Mouse (Mus musculus): Measurements from ENCODE around the gene Ccdc194. TPM values are rescaled to one million over a fixed set of nuclear protein-coding genes. Genes with fewer than 3 reads are reported as not detected.
A peak's percentile ranks its signal among the peaks of the same experiment; 100 is the strongest.

Ccdc194 gene
- polyA plus RNA-seq, 1 experiment from 2014 or later, result not detected

GRCm38 (mm10) chr8:71496481-71496880 lies 29.0 kb downstream of the Ccdc194 start:
- Histone ChIP-seq H3K9ac (replicated peaks; ENCODE audit: low read length) (no peak overlapping the region), H3K4me2 (ENCODE audit: low read length) (no peak overlapping the region), H3K27me3 (ENCODE audit: control insufficient read depth, insufficient read depth, low read length) (no peaks in the 10 kb centered on the region), H3K36me3 (ENCODE audit: control insufficient read depth, insufficient read depth, low read length) (peaks cover 18% of the 10 kb centered on the region), H3K9me3 (ENCODE audit: control insufficient read depth, low read length) (no peaks in the 10 kb centered on the region), H3K4me3 (replicated peaks; ENCODE audit: low read depth, low read length) (no peak overlapping the region), H3K4me1 (ENCODE audit: control insufficient read depth, insufficient read depth, low read length) (no peaks in the 10 kb centered on the region), H3K27ac (replicated peaks; ENCODE audit: low read depth, low read length) (no peak overlapping the region)
- ATAC-seq (ENCODE audit: low FRiP score, low TSS enrichment) (no peak), DNase-seq (no peak)
- WGBS, result 64% methylated on average over 11 of the region's 11 CpGs

DNA sequence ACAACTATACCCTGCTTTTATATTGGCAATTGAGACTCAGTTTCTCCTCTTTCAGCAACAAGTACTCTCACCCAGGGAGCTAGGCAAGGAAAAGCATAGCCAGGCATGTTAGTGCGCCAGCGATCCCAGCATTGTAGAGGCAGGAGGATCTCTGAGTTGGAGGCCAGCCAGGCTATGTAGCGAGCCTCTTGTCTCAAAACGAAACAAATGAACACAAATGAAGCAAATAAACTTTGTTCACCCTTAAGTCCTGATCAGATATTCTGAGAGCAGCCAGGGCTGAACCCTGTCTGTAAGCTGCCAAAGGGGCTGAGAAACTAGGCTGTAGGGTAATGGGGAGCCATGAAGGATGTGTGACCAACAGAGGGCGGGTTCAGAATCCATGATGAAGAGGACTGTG lies 29.7 kb downstream of the Ccdc194 start:
- ATAC-seq (ENCODE audit: low FRiP score, low TSS enrichment), result no peak
- Histone ChIP-seq H3K4me3 (replicated peaks; ENCODE audit: low read depth, low read length) (no peak overlapping the region), H3K4me2 (ENCODE audit: low read length) (no peak overlapping the region), H3K27ac (replicated peaks; ENCODE audit: low read depth, low read length) (no peak overlapping the region), H3K4me1 (ENCODE audit: control insufficient read depth, insufficient read depth, low read length) (no peaks in the 10 kb centered on the region), H3K9me3 (ENCODE audit: control insufficient read depth, low read length) (no peaks in the 10 kb centered on the region), H3K36me3 (ENCODE audit: control insufficient read depth, insufficient read depth, low read length) (peaks cover 25% of the 10 kb centered on the region), H3K9ac (replicated peaks; ENCODE audit: low read length) (no peak overlapping the region), H3K27me3 (ENCODE audit: control insufficient read depth, insufficient read depth, low read length) (no peaks in the 10 kb centered on the region)
- DNase-seq, result no peak
- 90% methylated on average over 5 of the region's 5 CpGs for WGBS

DNA sequence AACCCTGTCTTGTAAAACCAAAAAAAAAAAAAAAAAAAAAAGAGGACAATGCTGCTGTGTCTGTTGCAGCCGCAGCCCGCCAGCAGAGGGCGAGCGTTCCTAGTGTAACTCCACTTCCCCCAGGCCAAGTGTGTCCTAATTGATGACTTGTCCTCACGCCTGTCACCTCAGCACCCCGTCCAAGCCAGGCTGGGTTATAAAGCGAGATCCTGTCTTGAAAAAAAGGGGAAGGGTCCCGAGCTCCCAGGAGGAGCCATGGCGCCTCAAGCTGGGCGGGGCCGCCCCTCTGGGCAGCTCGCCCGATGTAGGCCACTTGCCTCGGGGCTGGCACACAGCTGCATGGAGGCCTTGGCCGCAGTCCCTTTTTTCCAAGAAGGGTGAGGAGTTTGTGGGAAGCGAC lies 30.5 kb downstream of the Ccdc194 start:
- H3K36me3 ChIP-seq (ENCODE audit: control insufficient read depth, insufficient read depth, low read length), result peaks cover 25% of the 10 kb centered on the region
- H3K27ac ChIP-seq (replicated peaks; ENCODE audit: low read depth, low read length), result no peak overlapping the region
- no peaks in the 10 kb centered on the region for H3K9me3 ChIP-seq (ENCODE audit: control insufficient read depth, low read length)
- no peak overlapping the region for H3K4me3 ChIP-seq (replicated peaks; ENCODE audit: low read depth, low read length)
- ATAC-seq (ENCODE audit: low FRiP score, low TSS enrichment) (peak; percentile 76), DNase-seq (peak; percentile 90)
- H3K4me1 ChIP-seq (ENCODE audit: control insufficient read depth, insufficient read depth, low read length), result no peaks in the 10 kb centered on the region
- no peak overlapping the region for H3K4me2 ChIP-seq (ENCODE audit: low read length)
- H3K27me3 ChIP-seq (ENCODE audit: control insufficient read depth, insufficient read depth, low read length), result no peaks in the 10 kb centered on the region
- WGBS, result 31% methylated on average over 16 of the region's 16 CpGs
- H3K9ac ChIP-seq (replicated peaks; ENCODE audit: low read length), result no peak overlapping the region

GRCm38 (mm10) chr8:71488454-71488853 lies 37.1 kb downstream of the Ccdc194 start:
- peak; percentile 96 for DNase-seq
- Histone ChIP-seq H3K36me3 (ENCODE audit: control insufficient read depth, insufficient read depth, low read length) (peaks cover 37% of the 10 kb centered on the region), H3K4me1 (ENCODE audit: control insufficient read depth, insufficient read depth, low read length) (peaks cover 28% of the 10 kb centered on the region), H3K4me3 (replicated peaks; ENCODE audit: low read depth, low read length) (peak overlapping the region; percentile 74), H3K4me2 (ENCODE audit: low read length) (peak overlapping the region; percentile 99), H3K27me3 (ENCODE audit: control insufficient read depth, insufficient read depth, low read length) (no peaks in the 10 kb centered on the region), H3K9ac (replicated peaks; ENCODE audit: low read length) (peak overlapping the region; percentile 68), H3K9me3 (ENCODE audit: control insufficient read depth, low read length) (no peaks in the 10 kb centered on the region), H3K27ac (replicated peaks; ENCODE audit: low read depth, low read length) (no peak overlapping the region)
- peak; percentile 86 for ATAC-seq (ENCODE audit: low FRiP score, low TSS enrichment)
- WGBS, result under 1% methylated on average over 22 of the region's 22 CpGs

- 0% methylated on average over 33 of the region's 33 CpGs for whole genome bisulfite sequencing
- Histone ChIP-seq H3K27ac (replicated peaks; ENCODE audit: low read depth, low read length) (0 out of 2 replicates have a peak within 1 kb of the TSS, but pooled peaks have one; percentile 49), H3K4me1 (ENCODE audit: control insufficient read depth, insufficient read depth, low read length) (peaks cover 30% of the 10 kb centered on the region), H3K9me3 (ENCODE audit: control insufficient read depth, low read length) (no peaks in the 10 kb centered on the region), H3K4me3 (replicated peaks; ENCODE audit: low read depth, low read length) (peak within 1 kb of the TSS; percentile 74), H3K36me3 (ENCODE audit: control insufficient read depth, insufficient read depth, low read length) (peaks cover 37% of the 10 kb centered on the region), H3K27me3 (ENCODE audit: control insufficient read depth, insufficient read depth, low read length) (no peaks in the 10 kb centered on the region), H3K4me2 (ENCODE audit: low read length) (peak within 1 kb of the TSS; percentile 99), H3K9ac (replicated peaks; ENCODE audit: low read length) (peak within 1 kb of the TSS; percentile 68)
- DNase-seq (peak; percentile 84), ATAC-seq (ENCODE audit: low FRiP score, low TSS enrichment) (peak; percentile 18; the same call in 1 of the 2 replicates)
Observed at GRCm38 (mm10) chr8:71487691-71488445, 37.6 kb downstream of the Ccdc194 start, which contains the start of gene Gtpbp3. TSS of gene Gtpbp3 (plus strand) at chr8:71488103.

DNA sequence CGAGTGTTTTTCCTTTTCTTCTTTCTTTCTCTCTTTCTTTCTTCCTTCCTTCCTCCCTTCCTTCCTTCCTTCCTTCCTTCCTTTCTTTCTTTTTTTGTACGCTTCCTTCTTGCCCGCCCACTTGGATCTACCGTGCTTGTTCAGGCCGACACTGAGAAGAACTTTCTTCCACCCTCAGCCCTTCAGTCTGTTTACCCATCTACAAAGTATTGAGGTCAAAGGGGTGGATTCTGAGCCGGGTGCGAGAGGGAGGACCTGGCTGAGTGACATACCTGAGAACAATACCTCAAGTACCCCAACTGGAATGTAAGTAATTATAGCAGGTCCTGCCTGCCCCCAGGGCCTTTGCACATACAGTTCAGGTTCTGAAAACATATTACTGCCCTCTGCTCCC lies 39.4 kb downstream of the Ccdc194 start:
- ATAC-seq (ENCODE audit: low FRiP score, low TSS enrichment) (no peak), DNase-seq (no peak)
- Histone ChIP-seq H3K4me3 (replicated peaks; ENCODE audit: low read depth, low read length) (peak overlapping the region; percentile 94), H3K4me2 (ENCODE audit: low read length) (peak overlapping the region; percentile 80), H3K9ac (replicated peaks; ENCODE audit: low read length) (peak overlapping the region; percentile 98; the same call in 1 of the 2 replicates), H3K27ac (replicated peaks; ENCODE audit: low read depth, low read length) (peak overlapping the region; percentile 85), H3K9me3 (ENCODE audit: control insufficient read depth, low read length) (no peaks in the 10 kb centered on the region), H3K27me3 (ENCODE audit: control insufficient read depth, insufficient read depth, low read length) (no peaks in the 10 kb centered on the region), H3K4me1 (ENCODE audit: control insufficient read depth, insufficient read depth, low read length) (peaks cover 30% of the 10 kb centered on the region), H3K36me3 (ENCODE audit: control insufficient read depth, insufficient read depth, low read length) (peaks cover 38% of the 10 kb centered on the region)
- WGBS, result 17% methylated on average over 7 of the region's 7 CpGs

DNA sequence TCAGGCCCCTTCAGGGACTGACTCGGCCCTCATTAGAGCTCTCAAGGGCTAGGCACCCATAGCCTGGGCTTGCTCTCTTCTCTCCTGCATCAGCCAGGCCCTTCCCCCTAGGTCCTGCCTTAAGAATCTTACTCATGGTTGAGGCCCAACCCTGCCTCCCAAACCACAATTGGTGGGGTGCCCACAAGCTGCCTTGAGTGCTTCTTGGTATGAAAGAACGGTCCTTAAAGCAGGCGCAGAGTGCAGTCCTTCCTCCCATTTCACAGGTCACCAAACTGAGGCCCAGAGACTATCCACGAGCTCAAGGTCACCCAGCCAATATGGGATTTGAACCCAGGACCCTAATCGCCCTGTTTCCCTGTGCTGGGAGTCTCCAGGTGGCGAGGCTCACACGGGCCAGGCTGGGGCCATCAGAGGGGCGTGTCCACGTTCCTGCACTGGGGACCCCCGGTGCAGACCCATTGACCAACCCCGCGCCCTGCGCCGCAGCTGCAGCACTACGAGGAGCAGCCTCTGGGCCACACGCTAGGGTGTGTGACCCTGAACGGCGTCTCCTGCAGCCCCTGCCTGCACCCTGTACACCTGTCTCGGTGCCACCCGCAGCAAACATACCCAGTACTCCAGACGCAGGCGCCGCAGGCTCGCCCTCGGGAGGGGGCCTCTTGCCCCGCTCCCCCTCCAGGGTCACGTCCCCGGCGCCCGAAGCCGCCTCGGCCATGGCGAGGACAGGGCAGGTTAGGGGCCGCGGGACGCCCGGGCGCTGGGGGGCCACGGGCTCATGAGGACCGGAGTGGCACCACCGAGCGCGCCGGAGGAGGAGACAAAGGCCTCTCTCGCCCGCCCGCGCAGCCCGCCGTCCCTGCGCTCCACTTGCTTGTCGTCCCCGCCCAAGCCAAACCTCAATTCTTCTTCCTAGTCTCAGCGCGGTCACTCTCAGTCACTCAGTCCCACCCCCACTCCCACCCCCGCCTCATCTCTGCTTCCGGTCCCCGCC lies 40.1 kb downstream of the Ccdc194 start, which contains the start of gene Ano8:
TSS of gene Ano8 (minus strand) at position 822 of the 994 bp plus-strand sequence.
- peak within 1 kb of the TSS; percentile 98 for H3K9ac ChIP-seq (replicated peaks; ENCODE audit: low read length)
- H3K27ac ChIP-seq (replicated peaks; ENCODE audit: low read depth, low read length), result peak within 1 kb of the TSS; percentile 85
- H3K27me3 ChIP-seq (ENCODE audit: control insufficient read depth, insufficient read depth, low read length), result no peaks in the 10 kb centered on the region
- peaks cover 30% of the 10 kb centered on the region for H3K4me1 ChIP-seq (ENCODE audit: control insufficient read depth, insufficient read depth, low read length)
- peak within 1 kb of the TSS; percentile 94 for H3K4me3 ChIP-seq (replicated peaks; ENCODE audit: low read depth, low read length)
- H3K36me3 ChIP-seq (ENCODE audit: control insufficient read depth, insufficient read depth, low read length), result peaks cover 40% of the 10 kb centered on the region
- no peaks in the 10 kb centered on the region for H3K9me3 ChIP-seq (ENCODE audit: control insufficient read depth, low read length)
- WGBS, result 5% methylated on average over 58 of the region's 58 CpGs
- DNase-seq, result peak; percentile 93
- H3K4me2 ChIP-seq (ENCODE audit: low read length), result peak within 1 kb of the TSS; percentile 80
- ATAC-seq (ENCODE audit: low FRiP score, low TSS enrichment), result peak; percentile 77

GRCm38 (mm10) chr8:71484736-71485135 lies 40.8 kb downstream of the Ccdc194 start:
- no peaks in the 10 kb centered on the region for H3K9me3 ChIP-seq (ENCODE audit: control insufficient read depth, low read length)
- no peaks in the 10 kb centered on the region for H3K27me3 ChIP-seq (ENCODE audit: control insufficient read depth, insufficient read depth, low read length)
- no peak overlapping the region for H3K27ac ChIP-seq (replicated peaks; ENCODE audit: low read depth, low read length)
- H3K36me3 ChIP-seq (ENCODE audit: control insufficient read depth, insufficient read depth, low read length), result peaks cover 48% of the 10 kb centered on the region
- WGBS, result 94% methylated on average over 19 of the region's 19 CpGs
- H3K4me1 ChIP-seq (ENCODE audit: control insufficient read depth, insufficient read depth, low read length), result peaks cover 28% of the 10 kb centered on the region
- peak overlapping the region; percentile 80 for H3K4me2 ChIP-seq (ENCODE audit: low read length)
- DNase-seq, result no peak
- no peak for ATAC-seq (ENCODE audit: low FRiP score, low TSS enrichment)
- H3K9ac ChIP-seq (replicated peaks; ENCODE audit: low read length), result peak overlapping the region; percentile 98
- H3K4me3 ChIP-seq (replicated peaks; ENCODE audit: low read depth, low read length), result peak overlapping the region; percentile 94

Measured in midbrain, embryonic 14.5 days (tissue).